Mouse (Mus musculus) heart, embryonic 12.5 days (tissue): ENCODE measurements around the gene Tmem262. TPM values are rescaled to one million over a fixed set of nuclear protein-coding genes. Genes with fewer than 3 reads are reported as not detected.

Experiments
- ATAC-seq: fragments of 200-750 bp; cut with Nextera tagmentation; 2 replicates; pipeline ENCODE4 v1.8.0; 2017; ENCODE audit warnings: moderate TSS enrichment, moderate library complexity; ENCODE audit not compliant: insufficient number of reproducible peaks, low FRiP score
- H3K27ac ChIP-seq: fragments of 300-500 bp; sonication (generic); 2 replicates; pipeline ENCODE4 v1.5.1; 2016; ENCODE audit warnings: mild to moderate bottlenecking, moderate library complexity; ENCODE audit not compliant: poor library complexity, severe bottlenecking
- H3K27me3 ChIP-seq: fragments of 300-500 bp; sonication (generic); replicated peaks from 2 replicates; pipeline ENCODE4 v1.6.1; 2016; ENCODE audit warnings: mild to moderate bottlenecking, moderate library complexity
- H3K36me3 ChIP-seq: fragments of 300-500 bp; sonication (generic); 2 replicates; pipeline ENCODE4 v1.6.1; 2016; ENCODE audit warnings: mild to moderate bottlenecking, moderate library complexity
- H3K4me1 ChIP-seq: fragments of 300-500 bp; sonication (generic); replicated peaks from 2 replicates; pipeline ENCODE4 v1.6.1; 2016; ENCODE audit warnings: mild to moderate bottlenecking
- H3K4me2 ChIP-seq: fragments of 300-500 bp; sonication (generic); 2 replicates; pipeline ENCODE4 v1.6.1; 2016; ENCODE audit warnings: mild to moderate bottlenecking, moderate library complexity
- H3K4me3 ChIP-seq: fragments of 300-500 bp; sonication (generic); 2 replicates; pipeline ENCODE4 v1.5.1; 2016; ENCODE audit warnings: mild to moderate bottlenecking
- H3K9ac ChIP-seq: fragments of 300-500 bp; sonication (generic); 2 replicates; pipeline ENCODE4 v1.6.1; 2016; ENCODE audit warnings: mild to moderate bottlenecking, moderate library complexity
- H3K9me3 ChIP-seq: fragments of 300-500 bp; sonication (generic); replicated peaks from 2 replicates; pipeline ENCODE4 v1.6.1; 2016; ENCODE audit warnings: mild to moderate bottlenecking, moderate library complexity
- WGBS: fragments of 180-500 bp; shearing (Covaris S2); methylation state at CpG from one replicate; pipeline ENCODE4 v1.1.7; 2016; 5-methylcytosine and 5-hydroxymethylcytosine counted together
- polyA plus RNA-seq: library from polyadenylated mRNA; unstranded; fragments of >200 nt; fragmentation: Nextera tagmentation; extraction: Ambion mirVana; gene quantifications from 2 replicates; pipeline ENCODE4 v1.2.1, GENCODE M21; 2016

Tmem262 gene
- polyA plus RNA-seq, 1 experiment from 2014 or later, result not detected

- Histone ChIP-seq H3K4me1 (peaks cover 26% of the 10 kb centered on the region), H3K27me3 (no peaks in the 10 kb centered on the region), H3K9me3 (no peaks in the 10 kb centered on the region), H3K4me3 (peak overlapping the region; percentile 97), H3K36me3 (peaks cover 41% of the 10 kb centered on the region), H3K4me2 (peak overlapping the region; percentile 93), H3K27ac (peak overlapping the region; percentile 98), H3K9ac (peak overlapping the region; percentile 97)
- 2% methylated on average over 44 of the region's 44 CpGs for WGBS
- ATAC-seq, result peak; percentile 31; the same call in 1 of the 2 replicates
These were observed 32.5 kb upstream of the Tmem262 start for GRCm38 (mm10) chr19:6047154-6047898.

DNA sequence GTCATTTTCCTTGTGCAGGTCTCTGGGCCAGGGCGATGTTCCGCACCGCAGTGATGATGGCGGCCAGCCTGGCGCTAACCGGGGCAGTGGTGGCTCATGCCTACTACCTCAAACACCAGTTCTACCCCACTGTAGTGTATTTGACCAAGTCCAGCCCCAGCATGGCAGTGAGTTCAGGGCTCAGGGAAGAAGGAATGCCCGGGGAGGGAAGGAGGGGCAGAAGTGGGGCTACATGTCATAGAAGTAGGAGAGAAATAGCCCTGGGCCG, 32.0 kb upstream of the Tmem262 start:
- no peaks in the 10 kb centered on the region for H3K27me3 ChIP-seq
- peaks cover 46% of the 10 kb centered on the region for H3K36me3 ChIP-seq
- no peaks in the 10 kb centered on the region for H3K9me3 ChIP-seq
- H3K4me2 ChIP-seq, result peak overlapping the region; percentile 93
- H3K27ac ChIP-seq, result no peak overlapping the region
- ATAC-seq, result no peak
- H3K4me3 ChIP-seq, result peak overlapping the region; percentile 97
- WGBS, result 81% methylated on average over 8 of the region's 8 CpGs
- peaks cover 26% of the 10 kb centered on the region for H3K4me1 ChIP-seq
- H3K9ac ChIP-seq, result peak overlapping the region; percentile 97

GRCm38 (mm10) chr19:6048681-6049410, 31.0 kb upstream of the Tmem262 start:
- Histone ChIP-seq H3K4me3 (no peak overlapping the region), H3K9ac (no peak overlapping the region)

DNA sequence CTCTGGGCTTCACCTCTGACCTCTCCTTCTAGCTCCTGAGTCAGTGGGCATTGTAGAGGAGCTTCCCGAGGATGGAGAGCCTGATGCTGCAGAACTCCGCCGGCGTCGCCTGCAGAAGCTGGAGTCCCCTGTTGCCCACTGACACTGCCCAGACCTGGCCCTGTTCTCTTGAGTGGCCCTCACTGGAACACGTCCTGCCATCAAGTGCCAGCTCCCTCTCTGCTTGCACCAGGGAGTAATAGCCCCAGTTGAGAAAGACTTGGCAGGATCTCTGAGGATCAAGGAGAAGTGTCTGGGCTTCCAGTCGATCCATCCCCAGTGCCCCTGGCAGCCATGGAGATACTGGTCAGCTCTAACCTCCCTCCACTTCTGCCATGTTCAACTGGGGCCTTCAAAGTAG, 27.3 kb upstream of the Tmem262 start:
- Histone ChIP-seq H3K36me3 (peaks cover 80% of the 10 kb centered on the region), H3K4me1 (peaks cover 36% of the 10 kb centered on the region), H3K27ac (no peak overlapping the region), H3K9ac (no peak overlapping the region; the same call in 1 of the 2 replicates), H3K4me2 (no peak overlapping the region), H3K4me3 (no peak overlapping the region), H3K27me3 (no peaks in the 10 kb centered on the region), H3K9me3 (no peaks in the 10 kb centered on the region)
- 81% methylated on average over 7 of the region's 7 CpGs for WGBS
- no peak for ATAC-seq

More at GRCm38 (mm10) chr19:6048681-6049410, 31.0 kb upstream of the Tmem262 start:
- Histone ChIP-seq H3K27ac (no peak overlapping the region), H3K4me1 (peaks cover 26% of the 10 kb centered on the region), H3K9me3 (no peaks in the 10 kb centered on the region), H3K27me3 (no peaks in the 10 kb centered on the region), H3K4me2 (peak overlapping the region; percentile 93; the same call in 1 of the 2 replicates), H3K36me3 (peaks cover 57% of the 10 kb centered on the region)
- 82% methylated on average over 11 of the region's 11 CpGs for WGBS
- no peak for ATAC-seq

- WGBS, result 80% methylated on average over 5 of the region's 5 CpGs
These were observed 25.5 kb upstream of the Tmem262 start for GRCm38 (mm10) chr19:6054296-6054695.

DNA sequence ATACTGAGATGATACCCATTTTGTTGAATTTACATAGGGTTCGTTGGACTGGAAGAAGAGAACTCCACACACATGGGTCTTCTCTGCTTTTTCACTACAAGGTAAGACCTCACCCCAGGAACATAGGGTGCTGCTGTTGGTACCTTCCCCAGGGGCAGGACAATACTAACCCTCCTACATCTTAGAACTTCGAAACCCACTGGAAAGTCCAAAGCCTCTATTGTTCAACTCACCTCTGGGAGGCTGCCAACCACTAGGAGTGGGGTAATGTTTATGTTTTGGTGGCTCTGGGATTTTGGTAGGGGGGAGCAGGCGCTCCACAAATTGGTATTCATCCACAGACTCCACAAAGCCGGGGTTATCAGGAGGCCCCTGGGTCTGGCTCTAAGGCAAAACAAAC, 23.1 kb upstream of the Tmem262 start:
- 53% methylated on average over 4 of the region's 4 CpGs for WGBS
- Histone ChIP-seq H3K4me1 (peaks cover 33% of the 10 kb centered on the region), H3K9ac (peak overlapping the region; percentile 83), H3K27ac (no peak overlapping the region), H3K36me3 (peaks cover 62% of the 10 kb centered on the region), H3K27me3 (no peaks in the 10 kb centered on the region), H3K9me3 (no peaks in the 10 kb centered on the region), H3K4me2 (peak overlapping the region; percentile 88), H3K4me3 (peak overlapping the region; percentile 98)
- ATAC-seq, result no peak

More at GRCm38 (mm10) chr19:6054296-6054695, 25.5 kb upstream of the Tmem262 start:
- H3K9me3 ChIP-seq, result no peaks in the 10 kb centered on the region
- no peak overlapping the region for H3K27ac ChIP-seq
- H3K4me1 ChIP-seq, result peaks cover 28% of the 10 kb centered on the region
- ATAC-seq, result no peak
- H3K27me3 ChIP-seq, result no peaks in the 10 kb centered on the region
- no peak overlapping the region for H3K9ac ChIP-seq
- H3K4me2 ChIP-seq, result no peak overlapping the region
- peaks cover 78% of the 10 kb centered on the region for H3K36me3 ChIP-seq
- no peak overlapping the region for H3K4me3 ChIP-seq

DNA sequence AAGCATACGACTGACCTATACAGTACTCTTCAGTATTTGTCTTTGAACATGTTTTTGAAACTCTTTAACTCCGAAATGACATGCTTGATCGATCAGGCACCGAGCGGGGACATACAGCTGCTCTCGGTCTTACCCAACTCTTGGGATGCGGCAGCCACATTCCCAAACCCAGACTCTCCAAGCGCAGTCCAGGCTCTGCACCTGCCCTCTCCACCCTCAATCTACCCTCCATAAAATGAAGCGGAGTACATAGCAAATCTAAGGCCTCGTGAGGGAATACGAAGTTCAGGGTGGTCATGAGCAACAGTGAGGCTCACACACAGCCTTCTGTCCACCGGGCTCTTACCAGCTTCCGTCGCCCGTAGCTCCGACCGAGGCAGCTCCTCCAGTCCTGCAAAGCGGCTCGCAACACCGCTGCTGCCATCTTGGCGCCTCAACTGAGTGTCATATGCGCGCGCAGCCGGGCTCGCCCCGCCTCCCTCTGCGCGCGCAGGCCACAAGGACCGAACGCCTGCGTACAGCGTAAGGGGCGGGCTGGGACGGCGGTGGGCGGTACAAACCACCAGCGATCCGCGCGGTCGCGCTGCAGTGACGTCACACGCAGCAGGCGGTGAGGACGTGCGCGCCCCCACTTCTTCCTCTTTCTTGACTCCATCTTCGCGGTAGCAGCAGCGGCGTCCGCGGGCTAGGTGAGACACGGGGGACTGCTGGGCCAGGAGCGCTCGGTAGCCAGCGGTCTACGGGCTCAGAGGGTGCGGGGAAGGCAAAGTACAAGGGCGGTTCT, 22.3 kb upstream of the Tmem262 start, which contains the start of the genes Mrpl49 and Fau:
Gene Mrpl49 (minus strand): TSS at position 473 of the 784 bp plus-strand sequence.
Gene Fau (plus strand): TSS at position 532 of the 784 bp plus-strand sequence.
- H3K27ac ChIP-seq, result peak within 1 kb of the TSS; percentile 81
- no peaks in the 10 kb centered on the region for H3K9me3 ChIP-seq
- WGBS, result under 1% methylated on average over 63 of the region's 63 CpGs
- peak within 1 kb of the TSS; percentile 98 for H3K9ac ChIP-seq
- ATAC-seq, result peak; percentile 91
- peak within 1 kb of the TSS; percentile 98 for H3K4me3 ChIP-seq
- H3K36me3 ChIP-seq, result peaks cover 54% of the 10 kb centered on the region
- H3K4me2 ChIP-seq, result peak within 1 kb of the TSS; percentile 88
- H3K27me3 ChIP-seq, result no peaks in the 10 kb centered on the region
- H3K4me1 ChIP-seq, result peaks cover 41% of the 10 kb centered on the region

DNA sequence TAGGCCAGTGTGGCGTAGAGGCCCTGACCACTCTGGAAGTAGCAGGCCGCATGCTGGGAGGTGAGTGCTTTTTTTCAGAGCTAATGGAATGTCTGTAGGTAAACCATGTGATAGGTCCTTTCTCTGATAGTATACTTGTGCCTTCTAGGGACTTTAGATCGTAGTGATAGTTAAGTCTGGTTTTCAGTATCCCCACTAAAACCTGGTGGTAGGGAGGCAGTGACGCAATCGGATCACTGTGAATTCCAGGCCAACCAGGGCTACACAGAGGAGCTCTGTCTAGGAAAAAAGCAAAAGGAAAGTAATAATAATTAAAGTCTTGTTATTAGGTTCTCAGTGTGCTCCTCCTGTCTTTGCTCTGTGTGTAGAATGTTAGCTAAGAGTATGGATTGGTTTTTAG, 21.3 kb upstream of the Tmem262 start:
- Histone ChIP-seq H3K36me3 (peaks cover 44% of the 10 kb centered on the region), H3K9me3 (no peaks in the 10 kb centered on the region), H3K4me1 (peaks cover 48% of the 10 kb centered on the region), H3K4me2 (peak overlapping the region; percentile 88), H3K9ac (peak overlapping the region; percentile 98), H3K27ac (peak overlapping the region; percentile 81), H3K4me3 (peak overlapping the region; percentile 98), H3K27me3 (no peaks in the 10 kb centered on the region)
- WGBS, result 29% methylated on average over 5 of the region's 5 CpGs
- ATAC-seq, result no peak

DNA sequence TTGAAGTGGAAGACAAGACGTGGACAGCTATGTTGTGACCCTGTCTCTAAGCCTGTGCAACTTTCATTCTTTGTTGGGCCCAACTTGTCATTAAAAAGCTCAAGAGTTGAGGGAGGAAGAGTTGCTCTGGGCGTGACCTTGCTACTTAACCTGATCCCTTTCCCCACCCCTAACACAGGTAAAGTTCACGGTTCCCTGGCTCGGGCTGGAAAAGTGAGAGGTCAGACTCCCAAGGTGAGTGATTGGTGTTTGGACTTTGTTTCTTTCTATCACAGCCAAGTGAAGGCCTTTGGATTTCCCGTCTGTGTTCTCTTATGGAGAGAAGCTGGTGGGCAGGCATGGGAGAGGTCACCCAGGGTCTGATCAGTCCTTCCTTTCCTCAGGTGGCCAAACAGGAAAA, 20.9 kb upstream of the Tmem262 start:
- no peak overlapping the region for H3K27ac ChIP-seq
- H3K4me2 ChIP-seq, result peak overlapping the region; percentile 88
- no peak for ATAC-seq
- H3K4me3 ChIP-seq, result peak overlapping the region; percentile 98
- WGBS, result 78% methylated on average over 5 of the region's 5 CpGs
- H3K4me1 ChIP-seq, result peaks cover 48% of the 10 kb centered on the region
- H3K36me3 ChIP-seq, result peaks cover 40% of the 10 kb centered on the region
- peak overlapping the region; percentile 98 for H3K9ac ChIP-seq
- no peaks in the 10 kb centered on the region for H3K9me3 ChIP-seq
- H3K27me3 ChIP-seq, result no peaks in the 10 kb centered on the region

DNA sequence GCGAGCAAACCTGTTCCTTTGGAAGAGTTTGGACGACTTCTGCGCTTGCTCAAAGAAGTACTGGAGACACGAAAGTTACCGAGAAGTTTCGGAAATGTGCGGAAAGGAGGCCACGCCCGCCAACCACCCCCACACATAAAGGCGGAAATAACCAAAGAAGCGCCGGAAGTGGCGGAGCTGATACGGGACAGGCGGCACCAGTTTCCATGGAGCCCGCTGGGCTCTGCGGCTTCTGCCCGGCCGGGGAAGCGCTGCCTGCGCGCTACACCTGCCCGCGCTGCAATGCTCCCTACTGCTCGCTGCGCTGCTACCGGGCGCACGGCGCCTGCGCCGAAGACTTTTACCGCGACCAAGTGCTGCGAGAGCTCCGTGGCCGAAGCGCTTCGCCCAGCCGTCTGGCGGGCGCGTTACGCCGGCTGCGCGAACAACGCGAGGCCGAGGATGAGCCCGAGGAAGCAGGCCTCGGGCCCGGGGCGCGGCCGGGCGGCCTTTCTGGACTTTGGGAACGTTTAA, 18.8 kb upstream of the Tmem262 start, which contains the start of gene Znhit2:
Gene Znhit2 (plus strand): TSS at position 172 of the 513 bp plus-strand sequence.
- peak within 1 kb of the TSS; percentile 85 for H3K4me3 ChIP-seq
- peak; percentile 71 for ATAC-seq
- WGBS, result under 1% methylated on average over 58 of the region's 58 CpGs
- H3K27me3 ChIP-seq, result no peaks in the 10 kb centered on the region
- peak within 1 kb of the TSS; percentile 93 for H3K27ac ChIP-seq
- peak within 1 kb of the TSS; percentile 97 for H3K4me2 ChIP-seq
- peaks cover 19% of the 10 kb centered on the region for H3K36me3 ChIP-seq
- H3K9me3 ChIP-seq, result no peaks in the 10 kb centered on the region
- peaks cover 37% of the 10 kb centered on the region for H3K4me1 ChIP-seq
- H3K9ac ChIP-seq, result peak within 1 kb of the TSS; percentile 94
